Mouse (Mus musculus) inflammation-experienced regulatory T-cells, adult 6 months (primary cell): Measurements from ENCODE around the gene Pla2g6. TPM values are rescaled to one million over a fixed set of nuclear protein-coding genes. Genes with fewer than 3 reads are reported as not detected.

ENCODE experiments used
- polyA plus RNA-seq, 3 experiments: library from polyadenylated mRNA; unstranded; fragments of 100-300 nt; shearing (Covaris generic); gene quantifications; one replicate each; pipeline ENCODE4 v1.2.1; 2017

Gene Pla2g6
- polyA plus RNA-seq, 3 experiments from 2014 or later: 12.5 to 18.4 (median 15.1) TPM

Other genes with a start within 250 kb of the Pla2g6 start
- gene Micall1, start 219.5 kb downstream of the Pla2g6 start, polyA plus RNA-seq: 10 to 100 TPM in 2 of 3 experiments, 1 to 10 TPM in 1; 7.0 to 20.8 (median 13.3) TPM
- 100 to 1,000 TPM; 109 to 122 (median 116) TPM for gene Polr2f, start 187.4 kb downstream of the Pla2g6 start, polyA plus RNA-seq
- gene 1700088E04Rik, start 187.1 kb downstream of the Pla2g6 start, polyA plus RNA-seq: 1 to 10 TPM; 5.4 to 7.1 (median 5.9) TPM
- not detected for gene Sox10, start 163.2 kb downstream of the Pla2g6 start, polyA plus RNA-seq
- 1 to 10 TPM; 6.6 to 8.4 (median 8.3) TPM for gene Pick1, start 99.2 kb downstream of the Pla2g6 start, polyA plus RNA-seq
- not detected for gene Gm49486, start 99.0 kb downstream of the Pla2g6 start, polyA plus RNA-seq
- gene Slc16a8, start 73.6 kb downstream of the Pla2g6 start, polyA plus RNA-seq: not detected
- 1 to 10 TPM in 1 of 3 experiments, under 1 TPM in 1, not detected in 1; 0.21 to 1.6 TPM for gene Baiap2l2, start 42.9 kb downstream of the Pla2g6 start, polyA plus RNA-seq
- 1 to 10 TPM in 2 of 3 experiments, under 1 TPM in 1; 0.84 to 5.5 (median 1.5) TPM for gene Maff, start 18.2 kb upstream of the Pla2g6 start, polyA plus RNA-seq
- 10 to 100 TPM in 1 of 3 experiments, 1 to 10 TPM in 2; 8.2 to 12.8 (median 9.2) TPM for gene Tmem184b, start 75.2 kb upstream of the Pla2g6 start, polyA plus RNA-seq
- 1 to 10 TPM; 4.2 to 6.5 (median 4.4) TPM for gene Csnk1e, start 127.2 kb upstream of the Pla2g6 start, polyA plus RNA-seq
- gene Kcnj4, start 176.9 kb upstream of the Pla2g6 start, polyA plus RNA-seq: not detected
- gene Kdelr3, start 188.0 kb upstream of the Pla2g6 start, polyA plus RNA-seq: 1 to 10 TPM in 1 of 3 experiments, under 1 TPM in 2; 0.40 to 1.8 (median 0.42) TPM
- 10 to 100 TPM; 30.6 to 34.4 (median 33.2) TPM for gene Ddx17, start 218.4 kb upstream of the Pla2g6 start, polyA plus RNA-seq